Mouse (Mus musculus): ENCODE results near the gene Tsen15. TPM values are rescaled to one million over a fixed set of nuclear protein-coding genes. Genes with fewer than 3 reads are reported as not detected.

Gene Tsen15
- polyA plus RNA-seq, 1 experiment from 2014 or later: 69.8 TPM

DNA sequence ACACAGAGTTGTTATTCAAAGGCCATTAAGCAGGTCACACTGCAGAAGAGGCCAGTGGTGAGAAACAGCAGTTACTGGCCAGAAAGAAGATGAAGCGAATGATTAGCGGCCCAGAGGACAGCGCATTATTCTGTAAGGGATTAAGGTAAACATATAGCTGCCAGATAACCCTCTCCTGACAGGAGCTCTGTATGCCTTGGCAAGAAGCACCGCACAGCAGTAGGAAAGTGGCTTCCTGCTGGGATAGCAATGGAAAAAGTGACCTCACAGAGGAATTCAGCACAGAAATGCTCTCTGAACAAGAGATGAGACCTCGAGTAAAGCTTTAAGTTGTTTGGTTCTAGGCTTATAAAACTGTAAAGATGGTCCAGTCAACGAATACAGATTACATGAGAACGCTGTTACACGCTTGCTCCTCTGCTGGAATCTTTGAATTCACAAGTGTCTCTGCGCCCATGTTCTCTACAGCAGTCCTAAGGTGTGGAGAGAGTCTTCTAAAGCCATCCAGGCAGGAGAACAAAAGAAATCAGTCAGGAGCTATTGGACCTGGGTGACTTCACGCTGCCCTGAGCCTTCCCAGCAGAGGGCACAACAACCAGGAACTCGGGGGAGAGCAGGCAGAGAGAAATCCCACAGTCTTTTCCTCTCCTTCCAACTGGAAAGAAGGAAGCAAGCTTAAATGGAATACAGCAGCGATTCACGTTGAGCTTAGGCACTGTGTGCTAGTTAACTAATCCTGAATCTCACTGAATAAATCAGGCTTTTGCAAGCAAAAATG, 18.0 kb downstream of the Tsen15 start:
- no peaks in the 10 kb centered on the region for H3K9me3 ChIP-seq (replicated peaks)
- 55% methylated on average over 13 of the region's 13 CpGs for WGBS
- DNase-seq (ENCODE audit: low spot score): no peak
- H3K36me3 ChIP-seq: peaks cover 3% of the 10 kb centered on the region
- H3K4me3 ChIP-seq: no peak overlapping the region
- H3K4me1 ChIP-seq: peaks cover 10% of the 10 kb centered on the region
- no peaks in the 10 kb centered on the region for H3K27me3 ChIP-seq (ENCODE audit: low read depth, poor library complexity, severe bottlenecking)
- no peak overlapping the region for H3K27ac ChIP-seq (replicated peaks)

GRCm38 (mm10) chr1:152356721-152357120, 29.8 kb downstream of the Tsen15 start:
- WGBS: 87% methylated on average over 4 of the region's 4 CpGs
- DNase-seq (ENCODE audit: low spot score): no peak

GRCm38 (mm10) chr1:152347946-152348345, 38.5 kb downstream of the Tsen15 start:
- Histone ChIP-seq H3K36me3 (no peaks in the 10 kb centered on the region), H3K4me1 (no peaks in the 10 kb centered on the region), H3K27ac (replicated peaks) (no peak overlapping the region), H3K9me3 (replicated peaks) (no peaks in the 10 kb centered on the region), H3K4me3 (no peak overlapping the region), H3K27me3 (ENCODE audit: low read depth, poor library complexity, severe bottlenecking) (no peaks in the 10 kb centered on the region)
- no peak for DNase-seq (ENCODE audit: low spot score)

More at GRCm38 (mm10) chr1:152356721-152357120, 29.8 kb downstream of the Tsen15 start:
- no peak overlapping the region for H3K4me3 ChIP-seq
- no peaks in the 10 kb centered on the region for H3K27me3 ChIP-seq (ENCODE audit: low read depth, poor library complexity, severe bottlenecking)
- H3K27ac ChIP-seq (replicated peaks): no peak overlapping the region
- H3K9me3 ChIP-seq (replicated peaks): no peaks in the 10 kb centered on the region
- H3K36me3 ChIP-seq: no peaks in the 10 kb centered on the region
- no peaks in the 10 kb centered on the region for H3K4me1 ChIP-seq

DNA sequence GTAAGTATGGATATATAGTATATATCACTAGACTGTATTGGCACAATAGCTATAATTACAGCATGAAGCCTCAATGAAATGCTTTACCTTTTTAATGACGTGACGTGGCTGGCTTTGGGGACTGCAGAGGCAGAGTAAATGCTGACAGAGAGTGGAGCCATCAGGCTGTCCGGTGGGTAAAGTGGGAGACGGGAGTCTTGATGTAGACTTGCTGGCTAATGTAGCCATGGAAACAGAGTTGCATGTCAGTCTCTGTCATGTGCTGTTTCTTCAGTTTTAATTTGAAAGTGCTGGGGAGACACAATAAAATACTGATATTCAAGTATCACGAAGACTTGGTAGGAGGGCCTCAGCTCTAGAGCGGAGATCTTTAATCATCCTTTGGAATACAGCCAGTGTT, 62.5 kb downstream of the Tsen15 start:
- Histone ChIP-seq H3K4me1 (0 out of 2 replicates have a peak, but pooled peaks cover 6% of the 10 kb centered on the region), H3K9me3 (replicated peaks) (no peaks in the 10 kb centered on the region), H3K27me3 (ENCODE audit: low read depth, poor library complexity, severe bottlenecking) (no peaks in the 10 kb centered on the region), H3K27ac (replicated peaks) (no peak overlapping the region), H3K36me3 (no peaks in the 10 kb centered on the region), H3K4me3 (no peak overlapping the region)
- WGBS: 85% methylated on average over 6 of the region's 6 CpGs
- DNase-seq (ENCODE audit: low spot score): no peak

Other genes starting within 250 kb of the Tsen15 start
- 1.7 and 1.8 TPM in 2 replicates for gene Colgalt2, start 13.1 kb upstream of the Tsen15 start, polyA plus RNA-seq (2016; fragmentation: Nextera tagmentation; extraction: Ambion mirVana)

All from midbrain, embryonic 10.5 days (tissue).